Mouse (Mus musculus): Measurements from ENCODE around the gene Msh5.

GRCm38 (mm10) chr17:35082841-35083576 lies 36.5 kb upstream of the Msh5 start:
- no peak for TF ChIP-seq HCFC1 (IDR thresholded peaks at IDR 0.05; ENCODE audit: borderline replicate concordance, insufficient read depth, low read length)
- no peak for TF ChIP-seq CHD2 (IDR thresholded peaks at IDR 0.05; ENCODE audit: low read depth, low read length)
- TF ChIP-seq ZNF384 (IDR thresholded peaks at IDR 0.05; ENCODE audit: low read depth, low read length) = no peak
- TF ChIP-seq MAFK (IDR thresholded peaks at IDR 0.05; ENCODE audit: insufficient read depth, low read depth, low read length) = no peak
- no peak for TF ChIP-seq ZC3H11A (IDR thresholded peaks at IDR 0.05; ENCODE audit: borderline replicate concordance, low read depth, low read length)
